Mouse (Mus musculus): ENCODE data around the gene Syngr2.

DNA sequence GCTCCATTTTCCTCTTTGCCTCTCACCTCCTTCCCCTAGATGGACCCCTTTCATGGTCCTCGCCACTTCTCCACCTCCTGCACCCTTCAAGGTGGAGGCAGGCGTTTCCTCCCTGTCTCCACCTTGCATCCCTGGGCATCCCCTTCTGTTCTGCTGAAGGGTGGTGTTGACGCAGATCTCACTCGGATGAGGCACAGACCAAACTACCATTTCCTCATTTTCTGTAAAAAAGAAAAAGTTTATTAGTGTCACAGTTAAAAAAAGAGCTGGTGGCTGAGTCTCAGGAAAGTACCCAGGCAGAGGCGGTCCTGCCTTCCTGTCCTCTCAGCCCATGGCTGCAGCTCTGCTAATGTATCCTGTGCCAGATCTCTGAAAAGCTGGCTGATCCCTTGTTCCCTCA lies 10.3 kb upstream of the Syngr2 start:
- no peak for TF ChIP-seq CTCF (IDR thresholded peaks at IDR 0.05; ENCODE audit: borderline replicate concordance, extremely low read depth, insufficient read depth, insufficient read length)
- no peak for TF ChIP-seq POLR2A (IDR thresholded peaks at IDR 0.05; ENCODE audit: borderline replicate concordance, extremely low read depth, insufficient read depth, insufficient read length, poor library complexity, severe bottlenecking)

All from brain, embryonic 14.5 days (tissue).